Mouse (Mus musculus): ENCODE measurements around the gene Tnni3.
"Not testable (repeated sequence)": the region's sequence is repeated elsewhere in the genome, so short reads cannot be mapped to it uniquely, and the experiment has no call there.

Gene Tnni3

GRCm38 (mm10) chr7:4524212-4524922 lies at the start of gene Tnni3:
Gene Tnni3 (minus strand): TSS chr7:4524229.
- not testable (repeated sequence) for DNase-seq (ENCODE audit: low spot score)

GRCm38 (mm10) chr7:4572361-4572760 lies 48.3 kb upstream of the Tnni3 start:
- DNase-seq (ENCODE audit: low spot score): not testable (repeated sequence)

DNA sequence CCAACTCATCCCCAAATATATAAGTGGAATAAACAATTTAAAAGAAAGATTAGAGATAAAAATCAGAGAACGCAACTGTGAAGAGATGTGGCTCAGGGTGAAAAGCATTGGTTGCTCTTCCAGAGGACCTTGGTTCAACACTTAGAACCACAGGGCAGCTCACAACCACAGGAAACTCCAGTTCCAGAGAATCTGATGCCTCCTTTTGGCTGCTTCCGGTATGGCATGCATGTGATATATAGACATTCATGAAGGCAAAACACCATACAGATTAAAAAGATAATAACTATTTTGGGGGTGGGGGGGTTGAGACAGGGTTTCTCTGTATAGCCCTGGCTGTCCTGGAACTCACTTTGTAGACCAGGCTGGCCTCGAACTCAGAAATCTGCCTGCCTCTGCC lies 38.6 kb upstream of the Tnni3 start:
- DNase-seq (ENCODE audit: low spot score): no peak

GRCm38 (mm10) chr7:4557167-4557560 lies 33.1 kb upstream of the Tnni3 start:
- DNase-seq (ENCODE audit: low spot score): no peak

DNA sequence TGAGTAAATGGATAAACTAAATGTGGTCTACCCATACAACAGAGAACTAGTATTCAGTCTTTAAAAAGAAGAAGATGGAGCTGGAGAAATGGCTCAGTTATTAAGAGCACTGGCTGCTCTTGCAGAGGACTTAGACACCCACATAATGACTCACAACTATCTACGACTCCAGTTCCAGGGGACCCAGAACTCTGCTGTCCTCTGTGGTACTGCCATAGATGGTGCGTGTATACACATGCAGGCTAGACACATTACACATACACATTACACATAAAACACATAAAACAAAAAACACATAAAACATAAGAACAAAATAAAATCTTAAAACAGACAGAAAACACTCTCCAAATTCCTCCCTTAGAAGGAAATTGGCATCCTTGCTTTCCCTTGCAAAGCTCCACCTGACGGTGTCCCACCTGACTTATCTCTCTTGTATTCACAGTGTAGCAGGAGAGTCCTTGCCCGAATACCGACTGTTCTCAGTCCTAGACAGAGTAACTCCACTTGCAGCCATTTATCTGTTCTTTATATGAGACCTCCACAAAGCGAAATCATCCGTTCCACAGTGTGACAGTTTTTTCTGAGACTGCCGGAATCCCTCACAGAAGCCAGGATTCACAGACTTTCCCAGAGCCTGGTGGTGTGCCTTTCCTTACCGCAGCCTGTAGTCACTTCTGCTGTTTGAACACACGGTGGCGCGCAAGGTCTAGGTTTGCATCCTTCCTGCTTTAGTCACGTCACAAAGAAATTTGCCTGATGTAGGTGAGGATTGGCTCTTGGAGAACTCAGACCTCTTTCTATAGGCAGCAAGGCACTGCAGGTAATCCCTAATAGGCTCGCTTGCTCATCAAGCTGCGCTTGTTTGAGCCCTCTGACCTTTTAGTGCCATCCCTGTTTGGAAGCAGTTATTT lies 32.5 kb upstream of the Tnni3 start:
- DNase-seq (ENCODE audit: low spot score): peak; percentile 67

DNA sequence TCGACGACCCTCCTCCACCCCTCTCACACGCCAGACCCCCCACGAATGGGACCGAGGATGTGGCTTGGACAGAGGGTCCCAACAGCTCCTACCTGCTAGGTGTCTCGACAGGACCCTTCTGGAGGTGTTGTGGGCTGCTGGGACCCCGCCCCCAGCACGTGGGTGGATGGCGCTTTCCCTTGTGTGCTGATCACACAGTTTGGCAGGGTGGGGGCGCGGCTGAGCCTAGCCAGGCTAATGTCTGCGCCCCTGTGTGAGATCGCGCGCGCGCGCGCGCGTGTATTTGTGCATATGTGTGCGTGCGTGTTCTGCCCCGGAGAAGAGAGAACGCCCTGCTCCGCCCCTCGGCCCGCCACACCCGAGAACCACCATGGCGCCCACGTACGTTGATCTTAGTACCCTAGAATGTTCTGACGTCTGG lies 23.2 kb upstream of the Tnni3 start, which contains the start of gene Syt5:
Gene Syt5, minus strand, starts transcription at position 321 of the 421 bp plus-strand sequence.
- no peak for DNase-seq (ENCODE audit: low spot score)

DNA sequence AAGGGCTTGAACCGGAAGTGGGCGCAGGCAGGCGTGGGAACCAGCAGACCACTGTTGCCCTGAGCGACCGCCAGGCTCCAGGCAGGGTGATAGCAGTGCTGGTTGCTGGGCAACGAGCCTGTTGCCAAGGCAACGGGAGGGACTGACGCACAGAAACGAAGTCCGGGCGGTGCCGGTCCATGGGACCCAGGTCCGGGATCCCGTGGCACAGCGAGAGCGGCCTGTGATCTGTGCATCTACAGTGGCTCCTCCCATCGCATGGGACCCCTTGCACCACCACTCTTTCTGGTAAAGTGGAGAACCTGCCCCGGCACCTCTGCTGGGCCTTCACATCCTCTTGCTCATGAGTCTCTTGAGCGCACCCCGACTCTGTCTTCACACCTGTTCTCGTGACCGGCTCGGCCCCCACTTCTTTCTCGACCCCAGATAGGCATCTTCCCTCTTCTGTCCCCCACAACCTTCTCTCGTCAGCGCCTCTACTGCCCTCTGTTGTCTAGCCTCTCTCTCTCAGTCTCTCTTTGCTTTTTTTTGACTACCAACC lies 22.6 kb upstream of the Tnni3 start:
- DNase-seq (ENCODE audit: low spot score): no peak

DNA sequence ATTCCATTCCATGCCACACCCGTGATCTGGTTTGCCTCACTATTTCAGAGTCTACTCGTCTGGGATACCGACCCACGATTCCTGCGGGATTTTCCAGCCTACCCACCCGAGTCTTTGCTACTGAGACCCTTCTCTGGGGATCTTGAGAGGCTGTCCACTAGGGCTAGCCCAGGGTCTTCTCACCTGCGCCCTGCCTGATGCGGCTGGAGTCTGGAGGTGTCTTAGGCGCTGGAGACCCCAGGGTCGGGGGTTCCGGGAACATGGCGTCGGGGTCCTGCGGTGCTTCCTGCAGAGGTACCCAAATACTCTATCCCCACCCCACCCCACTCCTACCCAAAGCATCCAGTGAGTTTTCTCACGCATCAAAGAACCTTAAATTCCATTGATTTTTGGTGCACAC lies 22.0 kb upstream of the Tnni3 start:
- no peak for DNase-seq (ENCODE audit: low spot score)

DNA sequence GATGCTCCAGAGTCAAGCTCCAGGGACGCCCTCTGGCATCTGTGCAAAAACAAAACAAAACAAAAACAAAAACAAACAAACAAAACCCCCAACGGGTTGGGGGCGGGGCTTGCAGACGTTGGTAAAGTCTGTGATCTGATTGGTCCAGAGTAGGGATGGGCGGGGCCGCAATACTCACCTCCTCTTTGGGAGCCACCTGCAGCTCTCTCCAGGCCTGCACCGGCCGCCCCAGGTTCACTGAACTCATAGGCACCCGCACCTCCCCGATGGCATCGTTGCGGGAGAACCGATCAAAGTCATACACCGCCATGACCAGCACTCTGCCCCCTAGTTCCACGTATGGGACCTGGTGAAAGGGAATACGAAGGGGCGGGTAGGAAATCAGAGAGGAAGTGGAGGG lies 18.0 kb upstream of the Tnni3 start:
- no peak for DNase-seq (ENCODE audit: low spot score)

GRCm38 (mm10) chr7:4541344-4541743 lies 17.3 kb upstream of the Tnni3 start:
- no peak for DNase-seq (ENCODE audit: low spot score)

DNA sequence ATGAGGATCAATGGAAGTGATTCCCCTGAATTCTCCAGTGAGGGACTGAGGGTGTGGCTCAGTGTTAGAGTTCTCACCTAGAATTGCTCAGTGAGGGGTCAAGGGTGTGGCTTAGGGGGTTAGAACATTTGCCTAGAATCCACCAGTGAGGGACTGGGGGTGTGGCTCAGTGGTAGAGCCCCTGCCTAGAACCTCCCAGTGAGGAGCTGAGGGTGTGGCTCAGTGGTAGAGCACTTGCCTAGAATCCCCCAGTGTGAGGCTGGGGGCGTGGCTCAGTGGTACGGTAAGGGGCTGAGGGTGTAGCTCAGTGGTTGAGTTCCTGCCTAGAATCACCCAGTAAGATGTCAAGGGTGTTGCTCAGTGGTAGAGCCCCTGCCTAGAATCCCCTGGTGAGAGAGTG lies 15.0 kb upstream of the Tnni3 start:
- no peak for DNase-seq (ENCODE audit: low spot score)

- no peak for DNase-seq (ENCODE audit: low spot score)
Measured at GRCm38 (mm10) chr7:4537181-4537580, 13.2 kb upstream of the Tnni3 start.

GRCm38 (mm10) chr7:4536369-4536768 lies 12.3 kb upstream of the Tnni3 start:
- DNase-seq (ENCODE audit: low spot score): no peak

GRCm38 (mm10) chr7:4532005-4532729 lies 8.1 kb upstream of the Tnni3 start, which contains the start of gene Dnaaf3:
Gene Dnaaf3 (minus strand): TSS chr7:4532453.
- peak; percentile 54 for DNase-seq (ENCODE audit: low spot score)

DNA sequence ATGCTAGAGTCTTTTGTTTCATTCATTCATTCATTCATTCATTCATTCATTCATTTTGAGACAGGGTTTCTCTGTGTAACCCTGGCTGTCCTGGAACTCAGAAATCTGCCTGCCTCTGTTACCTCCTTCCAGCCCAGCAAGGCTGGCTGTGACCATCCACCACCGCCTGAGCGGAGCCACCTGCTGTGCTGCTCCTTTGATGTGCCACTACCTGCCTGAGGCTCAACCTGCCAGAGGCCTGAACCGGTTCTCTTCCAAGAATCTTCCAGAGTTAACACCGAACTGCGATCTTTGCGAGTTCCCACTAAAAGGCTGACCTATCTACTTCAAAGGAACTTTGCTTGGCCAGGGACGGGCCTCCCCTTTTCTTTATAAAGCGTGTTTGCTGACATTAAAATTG lies 6.1 kb upstream of the Tnni3 start:
- DNase-seq (ENCODE audit: low spot score): not testable (repeated sequence)

- DNase-seq (ENCODE audit: low spot score): no peak
Measured at GRCm38 (mm10) chr7:4527302-4527689, 3.3 kb upstream of the Tnni3 start.

- DNase-seq (ENCODE audit: low spot score): peak; percentile 58
Measured at GRCm38 (mm10) chr7:4526341-4527301, 2.6 kb upstream of the Tnni3 start.

DNA sequence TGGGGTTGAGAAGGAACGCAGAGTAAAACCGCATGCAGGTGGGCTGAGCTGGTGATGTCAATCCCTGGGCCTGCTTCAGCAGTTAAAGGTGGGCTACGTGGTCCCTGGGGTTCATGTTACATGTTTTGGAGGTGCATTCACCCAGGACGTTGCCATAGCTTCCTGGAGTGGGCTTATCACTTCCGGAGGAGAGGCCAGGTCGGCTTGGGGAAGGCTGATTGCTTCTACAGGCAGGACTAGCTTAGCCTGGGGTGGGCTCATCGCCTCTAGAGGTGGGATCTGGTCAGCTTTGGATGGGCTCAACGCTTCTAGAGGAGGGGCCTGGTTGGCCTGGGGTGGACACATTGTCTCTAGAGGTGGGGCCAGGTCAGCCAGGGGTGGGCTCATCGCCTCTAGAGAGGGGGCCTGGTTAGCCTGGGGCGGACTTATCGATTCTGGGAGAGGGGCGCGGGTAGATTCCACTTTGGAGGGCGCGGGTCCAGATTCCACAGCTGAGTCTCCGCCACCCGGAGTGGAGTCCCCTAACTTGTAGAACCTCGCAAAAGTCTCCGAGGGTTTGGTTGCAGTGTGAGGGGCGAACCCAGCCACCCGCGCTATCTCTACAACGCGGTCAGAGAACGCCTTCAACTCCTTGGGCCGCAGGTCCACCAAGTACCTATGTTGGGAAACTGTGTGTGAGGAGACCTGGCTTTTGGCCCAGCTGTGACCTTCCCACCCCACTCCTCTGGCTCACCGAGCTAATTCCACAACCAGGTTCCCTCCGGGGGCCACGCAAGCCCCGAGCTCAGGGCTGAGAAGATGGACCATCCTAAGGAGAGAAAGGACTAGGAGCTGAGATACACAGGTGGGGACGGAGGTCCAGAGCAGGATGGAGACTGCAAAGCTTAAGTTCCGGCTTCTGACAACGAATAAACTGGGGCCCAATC lies 561 bp downstream of the Tnni3 start:
- DNase-seq (ENCODE audit: low spot score): no peak

DNA sequence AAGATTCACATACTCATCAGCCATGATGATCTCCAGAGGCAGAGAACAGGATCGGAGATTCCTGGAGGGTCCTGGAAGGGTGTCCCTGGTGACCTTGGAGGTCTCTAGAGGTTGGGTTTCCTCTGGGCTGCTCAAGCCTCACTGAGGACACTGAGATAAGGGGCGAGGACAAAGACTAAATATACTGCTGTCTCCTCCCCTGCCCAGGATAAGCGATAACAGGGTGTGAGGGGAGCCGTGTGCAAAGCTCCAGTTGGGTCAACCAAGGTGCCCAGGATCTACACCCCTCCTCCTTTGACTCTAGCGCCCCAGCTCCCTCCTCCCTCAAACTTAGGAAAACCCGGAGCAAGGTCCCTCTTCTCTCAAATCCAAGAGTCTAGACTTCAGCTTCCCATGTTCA lies 1.7 kb downstream of the Tnni3 start:
- no peak for DNase-seq (ENCODE audit: low spot score)
